Mouse (Mus musculus) heart, postnatal 0 days (tissue): Measurements from ENCODE around the gene Casz1.

Experiments used
- CTCF ChIP-seq: IDR thresholded peaks from 2 replicates; pipeline ENCODE4 v1.5.1; 2016; ENCODE audit warnings: antibody characterized with exemption, control low read depth, low read depth
- EP300 ChIP-seq: IDR thresholded peaks from 2 replicates; pipeline ENCODE4 v1.6.1; 2016; ENCODE audit warnings: antibody characterized with exemption, low read depth

DNA sequence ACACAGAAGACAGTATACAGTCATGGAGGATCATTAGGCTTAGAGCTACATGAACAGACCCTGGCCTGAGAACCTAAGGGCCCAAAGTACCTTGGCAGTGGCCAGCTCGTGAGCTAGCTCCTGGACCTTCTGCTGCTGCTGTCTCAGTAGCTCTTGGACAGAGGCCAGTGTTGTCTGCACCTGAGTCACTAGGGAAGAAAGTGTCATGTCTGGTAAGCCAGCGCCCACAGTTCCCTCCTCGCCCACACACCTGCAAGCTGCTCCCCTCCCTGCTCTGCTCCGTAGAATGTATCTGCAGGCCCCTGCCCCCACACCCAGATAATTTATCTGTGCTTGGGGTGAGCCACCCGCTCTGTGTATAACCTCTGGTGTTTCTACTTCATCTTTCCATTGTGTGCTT is 161.9 kb downstream of the Casz1 start:
- TF ChIP-seq CTCF: no peak
- no peak for TF ChIP-seq EP300
